Mouse (Mus musculus): ENCODE measurements around the gene Olfr465-ps1.

- no peak for TF ChIP-seq CTCF (IDR thresholded peaks at IDR 0.05; ENCODE audit: low read depth)
- TF ChIP-seq EP300 (IDR thresholded peaks at IDR 0.05; ENCODE audit: low read depth), result no peak
Observed at GRCm38 (mm10) chr13:65113239-65113638, 24.6 kb upstream of the Olfr465-ps1 start.
